Mouse (Mus musculus) forebrain, embryonic 10.5 days (tissue): ENCODE data around the gene Ercc8. TPM values are rescaled to one million over a fixed set of nuclear protein-coding genes. Genes with fewer than 3 reads are reported as not detected.
A peak's percentile ranks its signal among the peaks of the same experiment; 100 is the strongest.

ENCODE experiments used
- DNase-seq: peaks from one replicate; pipeline ENCODE4 v3.0.0-alpha.2; 2017; ENCODE audit warnings: low spot score; ENCODE audit errors: extremely low spot score
- H3K27ac ChIP-seq: fragments of 300-500 bp; sonication (generic); 2 replicates; pipeline ENCODE4 v1.5.1; 2016; ENCODE audit warnings: mild to moderate bottlenecking
- H3K27me3 ChIP-seq: fragments of 300-500 bp; sonication (generic); 2 replicates; pipeline ENCODE4 v1.6.1; 2016; ENCODE audit warnings: mild to moderate bottlenecking; ENCODE audit not compliant: poor library complexity, severe bottlenecking
- H3K36me3 ChIP-seq: fragments of 300-500 bp; sonication (generic); replicated peaks from 2 replicates; pipeline ENCODE4 v1.6.1; 2016; ENCODE audit warnings: mild to moderate bottlenecking, moderate library complexity
- H3K4me1 ChIP-seq: fragments of 300-500 bp; sonication (generic); 2 replicates; pipeline ENCODE4 v1.6.1; 2016
- H3K4me3 ChIP-seq: fragments of 300-500 bp; sonication (generic); 2 replicates; pipeline ENCODE4 v1.5.1; 2016; ENCODE audit warnings: mild to moderate bottlenecking, moderate library complexity
- H3K9me3 ChIP-seq: fragments of 300-500 bp; sonication (generic); 2 replicates; pipeline ENCODE4 v1.6.1; 2016; ENCODE audit warnings: mild to moderate bottlenecking, moderate library complexity
- WGBS: fragments of 180-500 bp; shearing (Covaris S2); methylation state at CpG from one replicate; pipeline ENCODE4 v1.1.7; 2016; 5-methylcytosine and 5-hydroxymethylcytosine counted together
- polyA plus RNA-seq: library from polyadenylated mRNA; unstranded; fragments of >200 nt; fragmentation: Nextera tagmentation; extraction: Ambion mirVana; gene quantifications from 2 replicates; pipeline ENCODE4 v1.2.1, GENCODE M21; 2016

Gene Ercc8
- polyA plus RNA-seq, 1 experiment from 2014 or later = 25.3 TPM

DNA sequence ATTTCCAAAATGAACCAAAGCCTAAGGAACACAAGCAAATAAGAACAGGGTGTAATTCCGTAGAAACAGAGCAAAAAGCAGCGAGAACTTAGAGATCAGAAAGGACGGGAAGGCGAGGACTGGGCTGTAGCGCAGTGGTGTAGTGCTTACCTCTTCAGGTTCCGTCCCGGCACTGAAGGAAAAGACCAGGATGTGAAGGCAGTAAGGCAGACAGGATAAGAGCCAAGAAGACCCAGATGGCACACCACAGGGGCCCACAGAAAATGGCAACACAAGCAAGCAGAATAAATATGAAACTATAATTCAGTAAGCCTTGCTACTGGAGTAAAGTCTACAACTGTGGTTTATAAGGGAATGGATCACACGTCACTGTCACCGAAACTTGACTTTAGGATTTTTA, 5.4 kb downstream of the Ercc8 start:
- no peaks in the 10 kb centered on the region for H3K9me3 ChIP-seq
- H3K27ac ChIP-seq = no peak overlapping the region
- WGBS = 96% methylated on average over 9 of the region's 9 CpGs
- H3K4me1 ChIP-seq = peaks cover 9% of the 10 kb centered on the region
- H3K27me3 ChIP-seq = no peaks in the 10 kb centered on the region
- peaks cover 23% of the 10 kb centered on the region for H3K36me3 ChIP-seq
- DNase-seq = peak; percentile 4
- no peak overlapping the region for H3K4me3 ChIP-seq

DNA sequence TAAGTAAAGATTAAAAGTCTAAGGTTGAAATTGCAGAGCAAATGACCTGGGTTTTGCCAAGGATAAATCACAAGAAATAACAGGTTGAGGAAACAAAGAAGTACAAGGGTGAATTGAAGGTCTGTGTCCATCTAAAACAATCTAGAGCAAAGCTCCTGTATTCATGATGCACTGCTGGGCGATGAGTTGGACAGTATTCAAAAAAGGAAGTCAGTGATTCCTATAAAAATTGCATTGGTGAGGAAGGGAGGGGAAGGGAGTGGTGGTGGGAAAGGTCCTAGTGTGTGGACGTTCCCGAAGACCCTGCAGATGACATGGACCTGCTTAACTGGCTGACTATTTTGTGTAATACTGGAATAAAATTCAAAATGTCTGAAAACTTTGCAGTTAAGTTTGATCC, 6.1 kb downstream of the Ercc8 start:
- Histone ChIP-seq H3K27ac (no peak overlapping the region), H3K36me3 (peaks cover 24% of the 10 kb centered on the region), H3K4me1 (peaks cover 3% of the 10 kb centered on the region), H3K27me3 (no peaks in the 10 kb centered on the region), H3K4me3 (no peak overlapping the region), H3K9me3 (no peaks in the 10 kb centered on the region)
- 85% methylated on average over 3 of the region's 3 CpGs for WGBS
- DNase-seq = no peak

DNA sequence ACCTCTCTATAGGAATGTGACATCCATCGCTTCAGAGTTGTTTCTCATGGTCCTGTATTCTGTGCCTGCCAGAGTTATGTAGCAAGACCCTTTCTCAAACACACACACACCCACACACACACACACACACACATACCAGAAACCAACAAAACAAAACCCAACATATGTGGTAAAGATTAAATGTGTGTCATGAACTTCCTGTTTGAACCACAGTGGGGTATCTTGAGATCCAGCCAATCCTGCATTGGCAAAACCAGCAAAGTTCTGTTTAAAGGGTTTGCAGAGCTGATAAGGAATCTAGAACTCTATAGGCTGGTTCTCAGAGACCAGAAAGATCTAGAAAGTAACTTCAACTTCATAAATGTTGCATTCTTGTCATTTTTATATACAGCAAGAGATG, 11.5 kb downstream of the Ercc8 start:
- Histone ChIP-seq H3K9me3 (no peaks in the 10 kb centered on the region), H3K36me3 (peaks cover 52% of the 10 kb centered on the region), H3K4me3 (no peak overlapping the region), H3K27ac (no peak overlapping the region), H3K27me3 (no peaks in the 10 kb centered on the region), H3K4me1 (no peaks in the 10 kb centered on the region)
- DNase-seq = no peak
- 94% methylated on average over 1 of the region's 1 CpGs for WGBS

DNA sequence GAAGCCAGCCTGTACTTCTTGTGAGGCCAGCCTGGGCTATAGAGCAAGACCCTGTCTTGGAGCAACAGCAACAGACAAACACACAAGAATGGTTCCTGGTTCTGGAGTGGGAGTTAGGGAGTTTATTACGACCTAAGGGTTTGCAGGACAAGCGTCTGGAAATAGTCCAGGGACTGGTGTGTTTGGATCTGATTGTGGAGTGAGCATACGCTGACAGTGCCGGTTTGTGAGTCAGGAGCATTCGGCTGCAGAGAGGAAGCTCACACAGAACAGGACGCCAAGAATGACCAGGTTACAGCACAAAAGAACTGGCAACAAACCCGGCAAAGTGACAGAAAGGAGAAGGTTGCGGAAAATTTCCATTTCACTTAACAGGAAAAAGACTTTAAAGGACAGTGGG, 12.0 kb downstream of the Ercc8 start:
- H3K4me1 ChIP-seq = no peaks in the 10 kb centered on the region
- no peaks in the 10 kb centered on the region for H3K27me3 ChIP-seq
- no peak overlapping the region for H3K4me3 ChIP-seq
- no peaks in the 10 kb centered on the region for H3K9me3 ChIP-seq
- H3K27ac ChIP-seq = no peak overlapping the region
- DNase-seq = no peak
- H3K36me3 ChIP-seq = peaks cover 57% of the 10 kb centered on the region
- WGBS = 90% methylated on average over 8 of the region's 8 CpGs

DNA sequence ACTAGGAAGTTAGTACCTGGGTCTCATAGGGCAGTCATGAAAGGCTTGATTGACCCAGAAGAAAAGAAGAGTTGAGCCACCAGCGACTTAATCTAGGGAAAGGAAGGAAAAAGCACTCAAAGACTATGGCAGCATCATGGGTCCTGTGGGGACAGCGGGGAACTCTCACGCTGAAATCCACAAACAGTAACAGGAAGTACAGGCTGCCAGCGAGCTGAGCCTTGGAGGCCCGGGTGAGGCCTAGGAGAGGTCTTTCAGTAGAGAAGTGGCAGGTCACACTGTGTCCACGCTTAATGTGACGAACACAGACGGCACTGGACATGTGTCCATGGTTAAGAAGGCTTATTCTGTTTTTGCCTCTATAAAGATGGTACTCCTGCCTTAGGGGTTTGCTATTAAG, 21.1 kb downstream of the Ercc8 start:
- H3K27me3 ChIP-seq = no peaks in the 10 kb centered on the region
- 91% methylated on average over 8 of the region's 8 CpGs for WGBS
- H3K27ac ChIP-seq = no peak overlapping the region
- H3K4me1 ChIP-seq = no peaks in the 10 kb centered on the region
- H3K4me3 ChIP-seq = no peak overlapping the region
- H3K36me3 ChIP-seq = peaks cover 86% of the 10 kb centered on the region
- no peak for DNase-seq
- H3K9me3 ChIP-seq = no peaks in the 10 kb centered on the region

DNA sequence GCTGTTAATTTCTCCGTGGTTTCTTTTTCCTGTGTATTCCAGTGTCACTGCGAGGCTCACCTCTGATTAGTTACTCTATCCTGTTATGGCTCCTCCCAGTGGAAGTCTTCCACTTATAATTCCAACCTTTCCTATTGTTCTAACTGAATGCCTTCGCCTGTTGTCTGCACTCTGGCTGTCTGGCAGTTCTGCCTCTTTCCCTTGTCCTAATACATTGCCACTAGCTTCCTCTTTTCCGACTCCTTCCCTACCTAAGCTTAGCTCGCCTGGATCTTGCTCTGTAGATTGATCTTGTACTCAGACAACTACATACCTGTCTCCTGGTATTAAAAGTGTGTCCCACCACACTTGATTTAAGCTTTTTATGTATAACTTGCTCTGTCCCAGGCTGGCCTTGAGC, 22.3 kb downstream of the Ercc8 start:
- no peak for DNase-seq
- peaks cover 86% of the 10 kb centered on the region for H3K36me3 ChIP-seq
- WGBS = 88% methylated on average over 5 of the region's 5 CpGs

DNA sequence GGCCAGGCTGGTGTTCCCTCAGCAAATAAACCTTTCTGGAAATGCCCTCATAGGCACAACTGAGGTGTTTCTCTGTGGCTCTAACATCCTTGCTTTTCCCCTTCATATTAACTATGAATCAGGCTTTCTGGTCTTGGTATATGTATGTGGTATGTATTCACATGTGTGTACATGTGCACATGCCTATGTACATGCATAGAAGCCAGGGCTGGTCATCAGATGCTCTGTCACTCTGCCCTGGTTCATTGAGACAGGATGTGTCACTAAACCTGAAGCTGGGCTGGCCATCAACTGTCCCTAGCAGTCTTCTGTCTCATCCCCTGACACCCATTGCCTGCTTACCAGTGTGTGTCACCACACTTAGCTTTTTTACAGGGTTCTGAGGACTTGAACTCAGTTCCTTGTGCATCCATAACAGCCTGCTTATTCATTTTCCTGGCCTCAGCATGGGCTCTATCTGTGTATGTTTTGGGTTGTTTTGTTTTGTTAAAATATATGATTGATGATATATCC, 26.3 kb downstream of the Ercc8 start:
- DNase-seq = no peak

More for the DNA sequence above, 22.3 kb downstream of the Ercc8 start:
- H3K4me3 ChIP-seq = no peak overlapping the region
- no peaks in the 10 kb centered on the region for H3K9me3 ChIP-seq
- no peaks in the 10 kb centered on the region for H3K4me1 ChIP-seq
- no peak overlapping the region for H3K27ac ChIP-seq
- H3K27me3 ChIP-seq = no peaks in the 10 kb centered on the region

DNA sequence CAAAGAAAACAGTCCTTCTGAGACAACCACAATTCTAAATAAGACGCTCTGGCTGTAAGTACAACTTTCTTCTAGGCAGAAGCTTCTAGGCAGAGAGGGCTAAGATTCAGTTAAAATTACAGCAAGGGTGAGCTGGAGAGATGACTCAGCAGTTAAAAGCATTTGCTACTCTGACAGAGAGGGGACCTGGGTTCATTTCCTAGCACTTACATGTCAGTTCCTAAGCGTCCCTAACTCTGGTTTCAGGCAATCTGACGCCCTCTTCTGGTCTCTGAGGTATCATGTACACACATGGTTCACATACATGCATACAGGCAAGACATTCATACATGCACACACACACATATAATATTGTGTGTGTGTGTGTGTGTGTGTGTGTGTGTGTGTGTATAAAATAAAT, 27.0 kb downstream of the Ercc8 start:
- WGBS = 91% methylated on average over 3 of the region's 3 CpGs

More for the DNA sequence above, 26.3 kb downstream of the Ercc8 start:
- H3K9me3 ChIP-seq = no peaks in the 10 kb centered on the region
- no peak overlapping the region for H3K27ac ChIP-seq
- H3K4me1 ChIP-seq = no peaks in the 10 kb centered on the region
- H3K4me3 ChIP-seq = no peak overlapping the region
- H3K27me3 ChIP-seq = no peaks in the 10 kb centered on the region
- peaks cover 76% of the 10 kb centered on the region for H3K36me3 ChIP-seq

DNA sequence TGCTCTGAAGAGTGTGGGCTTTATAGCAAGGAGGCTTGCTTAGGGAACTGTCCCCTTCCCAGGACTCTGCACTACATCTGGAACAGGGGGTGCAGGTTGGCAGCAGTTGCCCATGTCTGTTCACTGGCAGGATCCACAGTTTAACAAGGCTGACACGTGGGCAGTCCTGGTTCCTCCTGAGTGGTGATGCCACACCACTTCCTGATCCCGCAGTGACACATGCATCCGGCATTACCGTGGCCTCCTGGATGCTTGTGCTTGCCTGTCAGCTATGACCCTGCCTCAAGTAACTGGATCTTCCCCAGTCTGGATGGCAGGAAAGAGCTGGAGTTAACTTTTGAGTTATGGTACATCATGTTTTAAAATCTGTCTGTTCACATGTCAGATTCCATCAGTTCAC, 29.5 kb downstream of the Ercc8 start:
- no peaks in the 10 kb centered on the region for H3K27me3 ChIP-seq
- H3K27ac ChIP-seq = no peak overlapping the region
- no peak for DNase-seq
- no peak overlapping the region for H3K4me3 ChIP-seq
- no peaks in the 10 kb centered on the region for H3K9me3 ChIP-seq
- H3K4me1 ChIP-seq = no peaks in the 10 kb centered on the region
- H3K36me3 ChIP-seq = peaks cover 58% of the 10 kb centered on the region
- 95% methylated on average over 4 of the region's 4 CpGs for WGBS

More for the DNA sequence above, 27.0 kb downstream of the Ercc8 start:
- Histone ChIP-seq H3K27me3 (no peaks in the 10 kb centered on the region), H3K27ac (no peak overlapping the region), H3K4me1 (no peaks in the 10 kb centered on the region), H3K36me3 (peaks cover 77% of the 10 kb centered on the region), H3K4me3 (no peak overlapping the region), H3K9me3 (no peaks in the 10 kb centered on the region)
- no peak for DNase-seq

DNA sequence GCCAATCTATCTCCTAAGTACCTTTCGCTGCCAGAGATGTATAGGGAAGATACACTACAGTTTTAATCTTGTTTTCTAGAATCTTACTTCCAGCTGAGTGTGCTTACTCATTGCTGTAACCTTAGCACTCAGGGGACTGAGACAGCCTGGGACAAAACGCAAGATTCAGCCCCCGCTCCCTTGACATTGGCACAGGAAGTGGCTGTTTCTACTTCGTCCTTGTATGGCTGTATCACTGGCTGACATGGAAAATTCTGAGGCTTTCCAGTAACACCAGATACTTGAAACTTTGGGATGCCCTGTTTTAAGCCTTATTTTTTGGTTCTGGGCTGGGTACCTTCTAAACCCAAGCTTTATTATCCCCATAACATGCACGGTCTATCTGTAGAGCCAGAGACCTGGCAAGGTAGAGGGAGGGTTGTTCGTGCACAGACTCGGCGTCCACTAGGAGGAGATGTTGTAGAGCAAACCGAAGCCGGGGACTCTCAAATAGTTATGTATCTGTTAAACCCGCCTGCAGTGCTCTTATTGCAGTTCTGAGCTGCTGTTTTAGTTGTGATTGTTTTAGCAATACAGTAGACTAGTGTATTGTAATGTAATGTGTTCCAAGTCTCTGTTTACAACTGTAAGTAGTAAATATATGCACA, 32.7 kb downstream of the Ercc8 start:
- Histone ChIP-seq H3K4me3 (no peak overlapping the region), H3K27me3 (no peaks in the 10 kb centered on the region), H3K27ac (no peak overlapping the region), H3K36me3 (peaks cover 55% of the 10 kb centered on the region), H3K4me1 (no peaks in the 10 kb centered on the region), H3K9me3 (no peaks in the 10 kb centered on the region)
- peak; percentile 38 for DNase-seq
- WGBS = 73% methylated on average over 11 of the region's 11 CpGs

DNA sequence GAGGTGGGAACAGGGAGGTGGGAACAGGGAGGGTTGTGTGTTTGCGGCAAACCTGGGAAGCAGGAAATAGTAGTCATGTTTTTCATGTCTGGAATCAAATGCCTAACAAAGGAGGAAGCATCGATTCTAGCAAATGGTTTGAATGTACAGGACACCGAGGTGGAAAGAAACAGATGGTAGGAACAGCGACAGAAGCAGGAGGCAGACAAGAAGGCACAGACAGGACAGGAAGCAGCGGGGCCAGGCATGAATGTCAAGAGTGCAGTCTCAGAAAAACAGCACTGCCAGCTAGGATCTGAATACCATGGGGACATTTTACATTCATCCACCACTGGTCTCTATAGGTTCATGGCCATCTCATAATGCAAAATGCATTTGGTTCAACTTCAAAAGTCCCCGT, 36.9 kb downstream of the Ercc8 start:
- no peak for DNase-seq
- no peak overlapping the region for H3K4me3 ChIP-seq
- H3K27me3 ChIP-seq = no peaks in the 10 kb centered on the region
- peaks cover 34% of the 10 kb centered on the region for H3K36me3 ChIP-seq
- no peaks in the 10 kb centered on the region for H3K9me3 ChIP-seq
- no peaks in the 10 kb centered on the region for H3K4me1 ChIP-seq
- WGBS = 95% methylated on average over 6 of the region's 6 CpGs
- no peak overlapping the region for H3K27ac ChIP-seq

DNA sequence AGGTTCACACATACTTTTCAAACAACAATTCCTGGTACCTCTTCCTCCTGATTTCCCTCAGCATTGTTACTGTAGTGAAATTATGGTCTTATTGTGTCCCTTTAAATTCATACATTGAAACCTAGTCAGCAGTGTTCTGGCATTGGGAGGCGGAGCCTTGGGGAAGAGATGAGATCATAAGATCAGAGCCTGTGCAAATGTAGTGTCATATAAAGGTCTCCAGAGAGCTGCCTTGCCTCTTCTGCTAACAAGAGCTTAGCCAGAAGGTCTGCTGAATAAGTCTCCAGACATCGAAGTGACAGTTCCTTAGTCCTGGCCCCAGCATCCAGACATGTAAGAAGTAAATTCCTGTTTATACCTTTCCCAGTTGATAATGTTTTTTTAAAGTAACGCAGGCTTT, 46.3 kb downstream of the Ercc8 start:
- H3K36me3 ChIP-seq = no peaks in the 10 kb centered on the region
- H3K27me3 ChIP-seq = no peaks in the 10 kb centered on the region
- WGBS = 91% methylated on average over 3 of the region's 3 CpGs
- no peak overlapping the region for H3K4me3 ChIP-seq
- H3K4me1 ChIP-seq = no peaks in the 10 kb centered on the region
- no peaks in the 10 kb centered on the region for H3K9me3 ChIP-seq
- no peak for DNase-seq
- H3K27ac ChIP-seq = no peak overlapping the region

DNA sequence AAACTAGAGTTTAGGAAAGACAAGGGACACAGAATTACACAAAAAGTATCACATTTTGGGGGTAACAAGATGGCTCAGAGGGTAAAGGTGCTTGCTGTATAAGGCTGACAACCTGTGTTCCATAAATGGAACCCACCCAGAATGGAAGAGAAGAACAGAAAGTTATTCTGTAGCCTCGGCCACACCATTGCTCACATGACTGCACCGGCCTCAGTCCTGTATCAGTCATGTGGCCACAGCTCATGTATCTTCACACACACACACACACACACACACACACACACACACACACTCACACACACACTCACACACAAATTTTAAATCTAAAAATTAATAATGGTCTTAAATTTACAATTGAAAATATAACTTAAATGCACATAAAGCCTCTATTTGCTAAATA, 48.9 kb downstream of the Ercc8 start:
- H3K4me3 ChIP-seq = no peak overlapping the region
- WGBS = 85% methylated on average over 2 of the region's 2 CpGs
- DNase-seq = no peak

DNA sequence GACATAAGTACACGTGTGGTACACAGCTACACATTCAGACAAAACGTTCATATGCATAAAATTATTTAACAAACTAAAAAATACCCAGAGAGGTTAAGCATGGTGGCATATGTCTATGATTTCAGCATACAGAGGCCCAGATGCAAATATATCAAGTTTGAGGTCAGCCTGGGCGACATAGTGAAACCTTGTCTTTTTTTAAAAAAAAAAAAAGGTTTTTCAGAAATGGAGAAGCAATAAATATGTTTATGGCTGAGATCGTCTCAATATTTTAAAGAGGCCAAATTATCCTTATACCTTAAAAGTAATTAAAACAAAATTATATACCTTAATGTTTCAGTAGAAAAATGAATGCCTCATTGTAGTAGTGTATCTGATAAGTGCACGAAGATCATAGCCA, 49.6 kb downstream of the Ercc8 start:
- DNase-seq = no peak
- Histone ChIP-seq H3K27ac (no peak overlapping the region), H3K27me3 (peaks cover 20% of the 10 kb centered on the region), H3K9me3 (no peaks in the 10 kb centered on the region), H3K4me1 (no peaks in the 10 kb centered on the region), H3K4me3 (no peak overlapping the region), H3K36me3 (no peaks in the 10 kb centered on the region)
- 78% methylated on average over 5 of the region's 5 CpGs for WGBS

More for the DNA sequence above, 48.9 kb downstream of the Ercc8 start:
- no peak overlapping the region for H3K27ac ChIP-seq
- H3K27me3 ChIP-seq = peaks cover 14% of the 10 kb centered on the region
- H3K36me3 ChIP-seq = no peaks in the 10 kb centered on the region
- H3K4me1 ChIP-seq = no peaks in the 10 kb centered on the region
- H3K9me3 ChIP-seq = no peaks in the 10 kb centered on the region
